Mouse (Mus musculus) right cerebral cortex, postnatal 25 days (tissue): ENCODE results near the gene Bloc1s1.

Source experiments
- DNase-seq: peaks from one replicate; pipeline ENCODE4 v3.0.0; 2022

Gene Bloc1s1

GRCm38 (mm10) chr10:128923935-128924334 lies at the start of gene Bloc1s1:
Gene Bloc1s1 (minus strand): TSS chr10:128924035.
- DNase-seq, result no peak

GRCm38 (mm10) chr10:128972841-128973240 lies 49.0 kb upstream of the Bloc1s1 start:
- DNase-seq, result no peak

DNA sequence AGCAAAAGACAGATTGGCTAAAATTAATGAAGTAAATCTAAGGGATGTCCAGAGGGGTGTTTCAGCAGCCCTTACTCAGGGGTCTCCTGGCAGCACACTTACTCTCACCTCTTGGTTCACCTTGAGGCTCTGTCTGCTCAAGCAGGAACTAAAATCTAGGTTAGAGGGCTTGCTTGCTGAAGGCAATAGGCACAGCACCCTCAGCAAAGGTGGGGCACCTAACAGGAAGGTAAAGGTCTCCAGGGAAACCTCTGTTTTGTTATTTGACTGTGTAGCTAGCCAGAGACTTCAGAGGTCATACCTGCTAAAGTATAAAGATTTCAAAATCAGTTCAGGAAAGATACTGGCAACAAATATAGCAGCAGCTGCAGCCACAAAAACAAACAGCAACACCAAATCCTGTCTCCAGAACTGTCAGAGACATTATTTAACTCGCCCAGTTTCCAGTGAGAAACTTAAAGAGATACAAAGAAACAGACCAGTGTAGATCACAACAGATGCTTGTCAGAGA lies 47.0 kb upstream of the Bloc1s1 start:
- DNase-seq, result no peak

GRCm38 (mm10) chr10:128968341-128968749 lies 44.5 kb upstream of the Bloc1s1 start:
- no peak for DNase-seq

DNA sequence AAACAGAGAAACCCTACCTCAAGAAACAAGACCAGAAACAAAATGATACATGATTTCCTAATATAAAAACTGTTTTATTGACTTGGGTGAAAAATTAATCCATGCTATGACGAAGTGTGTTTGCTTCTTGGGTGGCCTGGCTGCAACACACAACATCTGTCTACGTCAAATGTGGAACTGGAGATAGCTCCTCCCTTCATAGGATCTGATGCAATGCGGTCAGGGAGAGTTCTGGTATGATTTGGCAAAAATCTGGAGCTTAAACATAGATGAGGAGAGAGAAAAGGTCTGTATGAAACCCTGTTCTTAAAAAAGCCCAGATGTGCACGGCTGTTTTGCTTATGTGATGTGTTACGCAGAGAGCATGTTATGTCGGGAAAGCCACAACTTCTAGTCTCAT lies 42.0 kb upstream of the Bloc1s1 start:
- DNase-seq, result no peak

GRCm38 (mm10) chr10:128964961-128965360 lies 41.1 kb upstream of the Bloc1s1 start:
- no peak for DNase-seq

GRCm38 (mm10) chr10:128960590-128961584 lies 37.1 kb upstream of the Bloc1s1 start, which contains the start of gene Mettl7b:
Gene Mettl7b (minus strand): TSS chr10:128960988.
- DNase-seq, result no peak

DNA sequence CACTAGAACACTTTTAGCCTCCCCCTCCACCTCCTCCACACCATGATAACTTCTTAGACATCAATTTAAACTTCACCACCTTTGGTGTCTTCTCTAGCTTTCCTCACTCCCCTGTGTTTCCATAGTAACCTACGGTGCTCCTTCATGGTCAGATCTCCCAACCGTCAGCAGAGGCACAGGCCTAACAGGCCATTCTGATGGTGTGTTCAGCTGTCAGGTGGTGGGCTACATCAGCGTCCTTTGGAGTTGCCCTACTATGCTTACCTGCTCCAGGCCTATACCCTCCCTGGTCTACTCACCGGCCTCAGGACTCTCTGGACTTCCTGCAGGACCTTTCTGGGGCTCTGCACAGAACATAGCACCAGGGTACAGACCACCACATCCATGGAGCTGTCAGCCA lies 36.3 kb upstream of the Bloc1s1 start:
- no peak for DNase-seq

GRCm38 (mm10) chr10:128958340-128958739 lies 34.5 kb upstream of the Bloc1s1 start:
- no peak for DNase-seq

DNA sequence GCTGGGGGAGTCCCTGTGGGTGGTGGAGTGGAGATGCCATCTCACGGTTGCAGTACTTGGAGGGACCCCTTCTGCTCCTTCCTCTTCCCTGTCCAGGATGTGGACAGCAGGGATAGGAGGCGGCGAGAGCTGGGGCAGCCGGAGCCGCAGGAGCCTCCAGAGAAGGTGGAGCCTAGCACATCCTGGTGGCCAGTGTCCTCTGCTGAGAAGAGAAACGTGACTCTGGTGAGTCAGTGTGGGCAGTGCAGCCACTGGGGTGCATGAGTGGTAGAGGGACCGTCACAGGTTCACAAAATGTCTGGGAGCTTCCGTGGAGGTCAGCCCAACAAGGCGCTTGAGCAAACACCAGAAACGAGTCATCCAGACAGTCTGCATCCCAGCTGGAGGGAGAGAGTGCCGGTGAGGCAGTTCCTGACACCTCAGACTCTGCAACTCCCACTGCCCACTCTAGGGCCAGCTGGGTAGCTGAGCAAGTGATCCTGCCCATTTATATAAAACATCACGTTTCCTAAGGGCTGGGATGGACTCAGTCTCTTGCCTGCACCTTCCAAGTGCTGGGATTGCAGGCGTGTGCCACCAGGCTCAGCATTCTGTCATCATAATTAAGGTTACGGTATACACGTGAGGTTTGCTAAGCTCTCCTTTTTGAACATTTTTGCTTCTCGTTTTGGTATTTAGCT lies 26.5 kb upstream of the Bloc1s1 start:
- no peak for DNase-seq

GRCm38 (mm10) chr10:128947496-128947895 lies 23.7 kb upstream of the Bloc1s1 start:
- DNase-seq, result no peak

DNA sequence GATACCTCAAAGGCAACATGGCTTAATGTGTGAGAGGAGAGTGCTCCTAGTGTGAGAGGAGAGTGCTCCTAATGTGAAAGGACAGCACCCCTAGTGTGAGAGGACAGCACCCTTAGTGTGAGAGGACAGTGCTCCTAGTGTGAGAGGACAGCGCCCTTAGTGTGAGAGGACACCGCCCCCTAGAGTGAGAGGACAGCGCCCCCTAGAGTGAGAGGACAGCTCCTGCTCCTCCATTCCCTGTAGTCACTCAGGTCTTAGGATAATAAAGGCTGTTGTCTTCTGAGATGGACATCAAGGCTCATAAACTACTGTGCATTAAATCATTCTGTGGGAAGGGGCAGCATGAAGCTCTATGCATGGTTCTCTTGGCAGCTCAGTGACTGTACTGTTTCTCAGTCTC lies 21.8 kb upstream of the Bloc1s1 start:
- no peak for DNase-seq

DNA sequence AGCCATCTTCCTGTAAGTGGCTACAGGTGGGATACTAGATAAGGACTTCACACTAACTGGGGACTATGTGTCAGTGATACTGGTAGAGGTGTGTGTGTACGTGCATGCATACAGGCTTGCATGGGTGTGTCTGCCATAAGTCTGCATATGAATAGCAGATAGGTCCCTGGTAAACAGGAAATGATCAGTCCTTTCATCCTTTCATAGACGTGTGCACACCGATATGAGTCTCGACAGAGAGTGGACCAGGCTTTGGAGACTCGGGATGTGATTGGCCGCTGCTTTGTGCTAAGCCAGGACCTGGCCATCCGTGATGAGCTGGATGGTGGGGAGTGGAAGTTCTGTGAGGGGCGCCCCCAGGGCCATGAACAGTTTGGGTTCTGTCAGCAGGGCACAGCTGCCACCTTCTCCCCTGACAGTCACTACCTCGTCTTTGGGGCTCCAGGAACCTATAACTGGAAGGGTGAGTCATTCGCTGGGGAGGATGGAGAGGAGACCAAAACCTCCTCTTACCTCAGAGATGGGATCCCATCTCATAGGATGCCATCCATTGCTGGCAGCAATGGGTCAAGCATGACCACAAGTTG lies 16.7 kb upstream of the Bloc1s1 start:
- DNase-seq, result no peak

- no peak for DNase-seq
Measured at GRCm38 (mm10) chr10:128938974-128939373, 15.1 kb upstream of the Bloc1s1 start.

DNA sequence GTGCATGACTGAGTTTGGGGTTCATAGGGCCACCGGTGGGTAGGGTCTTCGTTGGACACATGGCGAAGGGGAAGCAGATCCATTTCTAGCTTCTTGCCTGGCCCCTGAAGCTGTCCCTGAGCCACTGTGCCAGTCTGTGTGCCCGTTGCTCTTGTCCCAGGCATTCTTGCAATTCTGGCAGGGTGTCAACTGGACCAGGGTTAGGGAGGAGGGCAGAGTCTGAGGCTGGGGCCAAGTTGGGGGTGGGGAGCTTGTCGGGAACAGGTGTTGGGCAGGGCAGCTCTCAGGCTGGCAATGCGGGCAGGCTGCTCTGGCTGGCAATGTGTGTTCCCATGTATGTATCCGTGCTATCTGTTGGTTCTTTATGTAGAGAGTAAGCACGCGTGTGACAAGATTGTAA lies 14.6 kb upstream of the Bloc1s1 start:
- no peak for DNase-seq

DNA sequence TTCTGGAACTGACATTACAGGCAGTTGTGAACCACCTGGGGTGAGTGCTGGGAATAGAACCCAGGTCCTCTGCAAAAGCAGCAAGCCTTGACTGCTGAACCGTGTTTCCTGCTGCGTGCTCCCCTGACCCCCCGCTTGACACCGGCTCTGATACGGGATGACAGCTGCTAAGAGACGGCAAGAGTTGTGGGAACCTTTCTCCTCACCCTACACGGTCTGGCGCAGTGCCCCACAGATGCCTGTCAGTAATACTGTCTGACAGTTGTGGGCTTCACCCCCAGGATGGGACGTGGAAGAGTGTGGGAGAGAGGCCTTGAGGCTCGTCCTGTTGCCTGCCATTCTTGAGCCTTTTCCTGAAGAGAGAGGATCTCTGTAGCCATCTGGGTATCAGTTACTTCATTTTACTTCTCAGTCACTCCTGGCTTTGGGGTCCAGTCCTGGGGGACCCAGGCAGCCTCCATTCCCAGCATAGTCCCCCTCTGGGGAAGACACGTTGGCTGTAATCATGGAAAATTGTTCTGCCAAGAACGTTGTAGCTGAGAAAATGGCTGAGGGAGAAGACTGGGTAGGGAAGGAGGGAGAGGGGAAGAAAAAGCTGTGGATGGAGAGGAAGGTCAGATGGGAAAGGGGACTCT lies 14.0 kb upstream of the Bloc1s1 start:
- no peak for DNase-seq

DNA sequence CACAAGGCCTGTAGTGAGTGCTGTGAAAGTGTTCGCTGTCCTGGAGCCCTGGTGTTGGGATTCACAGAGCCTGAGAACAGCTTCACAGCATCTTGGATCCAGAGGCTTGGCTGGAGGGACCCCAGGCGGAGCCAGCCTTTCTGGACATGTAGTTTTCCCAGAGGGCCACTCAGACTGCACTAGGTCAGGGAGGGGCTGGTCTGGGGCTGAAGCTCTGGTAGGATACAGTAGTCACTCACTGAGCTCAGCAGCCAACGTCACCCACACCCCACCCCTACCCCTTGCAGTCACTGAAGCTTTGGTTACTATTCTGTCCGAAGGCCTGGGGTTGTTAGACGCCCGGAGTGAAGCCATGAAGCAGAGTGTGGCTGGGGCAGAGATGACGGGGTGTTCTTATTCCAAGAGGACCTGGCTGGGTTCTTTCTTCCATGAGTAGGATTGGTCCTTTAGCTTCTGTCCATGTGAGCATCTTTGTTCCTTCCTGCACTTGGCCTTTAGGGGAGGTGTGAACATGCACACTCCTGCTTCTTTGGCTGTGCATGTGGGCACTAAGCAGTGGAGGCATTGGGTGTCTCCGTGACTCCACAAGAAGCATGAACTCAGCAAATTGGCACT lies 12.1 kb upstream of the Bloc1s1 start:
- no peak for DNase-seq

DNA sequence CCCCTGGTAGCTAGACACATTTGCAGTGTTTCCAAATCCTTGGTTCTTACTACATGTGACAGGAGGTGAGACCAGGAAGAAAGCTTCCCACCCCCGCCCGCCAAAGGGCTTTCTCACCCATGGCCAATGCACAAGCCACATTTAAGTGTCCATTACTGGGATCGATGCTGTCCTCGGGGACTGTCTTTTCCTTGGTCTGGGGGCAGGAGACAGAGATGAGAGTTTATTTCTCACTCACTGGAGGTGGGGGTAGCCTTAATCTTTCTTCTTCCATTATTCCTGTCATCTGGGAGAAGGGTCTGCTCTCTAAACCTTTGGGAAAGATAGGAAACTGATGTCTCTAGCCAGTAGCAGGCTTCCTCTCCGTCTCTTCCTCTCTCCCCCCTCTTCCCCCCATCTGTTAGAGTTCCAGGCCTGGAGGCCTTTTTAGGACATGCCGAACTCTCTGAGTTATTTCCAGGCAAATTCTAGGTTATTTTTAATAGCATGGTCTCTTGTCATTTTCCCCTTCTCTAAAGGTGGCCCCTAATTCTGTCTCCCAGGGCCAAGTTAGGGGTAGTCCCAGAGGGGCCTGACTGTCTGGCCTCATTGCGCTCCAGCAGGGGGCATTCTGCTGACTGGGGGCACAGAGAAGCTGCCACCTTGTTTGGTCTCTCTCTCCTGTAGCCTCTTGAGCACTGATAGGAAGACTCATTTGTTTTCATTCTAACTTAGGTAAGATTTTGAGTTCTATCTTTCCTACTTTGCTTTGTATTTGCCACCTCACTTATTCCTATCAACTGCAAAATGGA lies 11.4 kb upstream of the Bloc1s1 start:
- DNase-seq, result no peak

DNA sequence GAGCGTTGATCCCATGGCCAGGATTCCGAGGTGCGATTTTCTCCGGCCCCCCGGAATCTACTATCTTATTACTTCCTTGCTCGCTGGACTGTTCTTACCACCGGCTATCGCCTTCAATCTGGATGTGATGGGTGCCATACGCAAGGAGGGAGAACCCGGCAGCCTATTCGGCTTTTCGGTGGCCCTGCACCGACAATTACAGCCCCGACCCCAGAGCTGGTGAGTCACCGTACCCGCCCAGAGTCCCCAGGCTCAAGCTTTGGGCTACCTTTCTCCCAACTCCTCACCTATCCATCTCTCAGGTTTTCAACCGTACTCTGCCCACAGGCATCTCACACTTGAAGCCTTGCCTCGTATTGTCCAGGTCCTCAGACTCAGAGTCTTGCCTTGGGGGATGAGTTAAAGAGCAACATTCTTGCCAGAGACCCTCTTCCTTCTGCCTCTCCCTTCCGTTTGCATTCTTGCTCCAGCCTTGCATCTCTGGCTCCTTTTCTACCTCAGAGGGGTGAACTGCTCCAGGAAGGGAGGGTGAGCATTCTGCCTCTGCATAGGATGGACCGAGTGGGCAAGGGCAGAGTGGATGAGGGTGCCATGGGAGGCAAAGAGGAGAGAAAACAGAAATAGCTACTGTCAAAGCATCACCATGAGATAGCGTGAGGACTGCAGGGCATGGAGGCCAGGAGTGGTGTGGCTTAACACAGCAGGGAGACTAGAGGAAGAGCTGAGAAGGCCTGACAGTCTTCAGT lies 10.3 kb upstream of the Bloc1s1 start:
- DNase-seq, result no peak

DNA sequence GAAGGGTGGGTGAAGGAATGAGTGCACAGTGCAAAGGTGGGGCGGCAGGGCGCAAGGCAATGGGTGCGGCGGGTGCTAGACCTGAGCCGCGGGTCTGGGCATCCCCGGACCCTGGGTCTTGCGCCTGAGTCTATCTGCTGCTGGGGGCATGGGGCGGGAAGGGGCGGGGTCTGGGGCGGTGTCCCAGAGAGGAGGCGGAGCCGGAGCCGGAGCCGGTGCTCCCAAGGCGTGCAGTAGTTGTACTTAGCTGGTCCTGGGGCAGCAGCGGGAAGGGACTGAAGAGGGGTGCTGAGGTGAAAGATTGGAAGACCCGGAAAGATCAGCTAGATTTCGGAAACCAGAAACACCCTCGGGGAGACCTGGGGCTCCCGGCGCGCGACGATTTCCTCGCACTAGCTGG lies 9.7 kb upstream of the Bloc1s1 start, which contains the start of gene Itga7:
Gene Itga7 (plus strand): TSS at position 245 of the 400 bp plus-strand sequence.
- DNase-seq, result no peak

GRCm38 (mm10) chr10:128931441-128931840 lies 7.6 kb upstream of the Bloc1s1 start:
- no peak for DNase-seq
